Mouse (Mus musculus): Measurements from ENCODE around the gene Eif5b. TPM values are rescaled to one million over a fixed set of nuclear protein-coding genes. Genes with fewer than 3 reads are reported as not detected.

Eif5b gene
- polyA plus RNA-seq, 1 experiment = 6.5 TPM

- WGBS = 82% methylated on average over 3 of the region's 3 CpGs
- no peak for DNase-seq (ENCODE audit: low read depth, low spot score)
Observed at GRCm38 (mm10) chr1:38103813-38104212, 106.0 kb downstream of the Eif5b start.

Other genes with a start within 250 kb of the Eif5b start
- gene Tsga10, start 131.6 kb upstream of the Eif5b start, polyA plus RNA-seq (2012; rRNA removed) = 0.29 and 0.43 TPM in 2 replicates
- 1.9 and 2.1 TPM in 2 replicates for gene Lipt1, start 126.3 kb upstream of the Eif5b start, polyA plus RNA-seq (2012; rRNA removed)
- 6.7 and 9.1 TPM in 2 replicates for gene Mitd1, start 107.6 kb upstream of the Eif5b start, polyA plus RNA-seq (2012; rRNA removed)
- gene Mrpl30, start 107.5 kb upstream of the Eif5b start, polyA plus RNA-seq (2012; rRNA removed) = 53.6 and 59.6 TPM in 2 replicates
- gene Lyg2, start 81.5 kb upstream of the Eif5b start, polyA plus RNA-seq (2012; rRNA removed) = not detected in 2 replicates
- not detected in 2 replicates for gene Lyg1, start 40.3 kb upstream of the Eif5b start, polyA plus RNA-seq (2012; rRNA removed)
- 11.3 and 12.0 TPM in 2 replicates for gene Txndc9, start 117 bp upstream of the Eif5b start, polyA plus RNA-seq (2012; rRNA removed)
- gene Rev1, start 131.8 kb downstream of the Eif5b start, polyA plus RNA-seq (2012; rRNA removed) = 3.5 and 5.1 TPM in 2 replicates